Mouse (Mus musculus): ENCODE data around the gene Olfr177. TPM values are rescaled to one million over a fixed set of nuclear protein-coding genes. Genes with fewer than 3 reads are reported as not detected.

The Olfr177 gene
- not detected for polyA plus RNA-seq (2014; fragmentation: Illumina TruSeq; extraction: RNeasy Lipid Tissue Mini Kit (QIAGEN cat#74804); ENCODE audit: low read depth, low replicate concordance)

DNA sequence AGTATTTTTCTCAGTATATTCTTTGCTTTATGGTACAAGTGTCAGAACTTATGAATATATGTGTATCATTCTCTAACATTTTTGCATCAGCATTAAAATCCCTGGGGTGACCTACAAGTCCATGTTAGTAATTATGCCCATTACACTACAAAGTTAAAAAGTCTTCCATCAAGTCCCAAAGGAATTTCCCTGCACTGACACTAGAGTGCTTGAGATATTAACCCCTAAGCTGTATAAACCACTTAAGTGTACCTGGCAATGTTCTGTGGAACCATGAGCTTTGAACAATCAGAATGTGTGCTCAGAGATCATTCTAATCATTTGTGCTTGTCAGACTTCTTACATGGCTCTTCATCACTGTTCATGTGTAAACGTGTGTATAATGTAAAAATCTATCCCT is at the start of gene Olfr177:
Gene Olfr177, minus strand, starts transcription at position 101 of the 400 bp plus-strand sequence.

DNA sequence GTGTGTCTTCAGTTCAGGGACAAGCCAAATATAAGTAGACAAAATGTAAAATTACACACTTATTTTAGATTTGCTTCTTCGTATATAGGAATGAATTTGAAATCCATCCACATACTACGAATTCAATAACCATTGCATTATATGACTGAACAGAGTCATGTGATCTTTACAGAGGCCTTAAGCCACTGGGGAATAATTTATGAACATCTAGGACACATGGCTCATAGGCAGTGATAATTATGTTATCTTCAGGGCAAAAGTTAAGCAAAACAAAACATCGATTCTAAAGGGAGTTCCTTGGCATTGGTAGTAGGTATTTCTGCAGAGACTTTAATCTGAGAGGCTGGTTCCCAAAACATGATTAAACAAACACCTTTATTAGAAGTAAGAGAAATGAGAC is 17.4 kb upstream of the Olfr177 start, which contains the start of gene Olfr178:
Gene Olfr178, minus strand, starts transcription at position 101 of the 400 bp plus-strand sequence.

DNA sequence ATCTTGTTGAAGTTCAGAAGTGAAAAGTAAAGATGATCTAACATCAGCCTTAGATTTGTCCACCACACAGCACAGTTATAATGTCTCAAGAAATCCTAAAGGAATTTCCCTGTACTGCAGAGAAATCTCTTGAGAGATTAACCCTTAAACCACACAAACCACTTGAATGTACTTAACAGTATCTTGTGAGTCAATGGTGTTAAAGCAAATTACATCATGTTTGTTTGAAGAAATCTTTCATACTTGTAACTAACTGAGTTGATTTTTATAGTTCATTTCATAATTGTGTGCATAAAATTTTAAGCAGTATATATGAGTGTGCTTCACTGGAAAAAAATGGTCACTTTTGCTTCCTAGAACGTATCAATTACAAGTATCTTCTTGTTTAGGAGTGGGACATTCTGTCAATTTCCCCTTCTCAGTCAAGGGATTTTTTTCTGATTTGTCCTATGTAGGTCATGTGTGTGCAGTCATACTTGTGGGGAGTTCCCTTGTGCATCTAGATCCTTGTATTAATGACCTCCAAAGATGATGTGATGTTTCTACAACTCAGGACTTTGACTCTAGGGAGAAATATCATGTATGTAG is 47.7 kb downstream of the Olfr177 start, which contains the start of gene Olfr175-ps1:
Gene Olfr175-ps1, minus strand, starts transcription at position 51 of the 588 bp plus-strand sequence.

Other genes with a start within 250 kb of the Olfr177 start
- 0.97 TPM for gene E330017A01Rik, start 236.0 kb downstream of the Olfr177 start, polyA plus RNA-seq (2014; fragmentation: Illumina TruSeq; extraction: RNeasy Lipid Tissue Mini Kit (QIAGEN cat#74804); ENCODE audit: low read depth, low replicate concordance)
- gene Cpox, start 204.5 kb downstream of the Olfr177 start, polyA plus RNA-seq (2014; fragmentation: Illumina TruSeq; extraction: RNeasy Lipid Tissue Mini Kit (QIAGEN cat#74804); ENCODE audit: low read depth, low replicate concordance): 5.4 TPM
- 1.5 TPM for gene Gpr15, start 155.7 kb downstream of the Olfr177 start, polyA plus RNA-seq (2014; fragmentation: Illumina TruSeq; extraction: RNeasy Lipid Tissue Mini Kit (QIAGEN cat#74804); ENCODE audit: low read depth, low replicate concordance)
- 57.0 TPM for gene Cldnd1, start 146.9 kb downstream of the Olfr177 start, polyA plus RNA-seq (2014; fragmentation: Illumina TruSeq; extraction: RNeasy Lipid Tissue Mini Kit (QIAGEN cat#74804); ENCODE audit: low read depth, low replicate concordance)
- not detected for gene Olfr172, start 111.6 kb downstream of the Olfr177 start, polyA plus RNA-seq (2014; fragmentation: Illumina TruSeq; extraction: RNeasy Lipid Tissue Mini Kit (QIAGEN cat#74804); ENCODE audit: low read depth, low replicate concordance)
- not detected for gene Olfr173, start 74.5 kb downstream of the Olfr177 start, polyA plus RNA-seq (2014; fragmentation: Illumina TruSeq; extraction: RNeasy Lipid Tissue Mini Kit (QIAGEN cat#74804); ENCODE audit: low read depth, low replicate concordance)
- gene Olfr175-ps1, start 48.0 kb downstream of the Olfr177 start, polyA plus RNA-seq (2014; fragmentation: Illumina TruSeq; extraction: RNeasy Lipid Tissue Mini Kit (QIAGEN cat#74804); ENCODE audit: low read depth, low replicate concordance): not detected
- not detected for gene Olfr178, start 17.3 kb upstream of the Olfr177 start, polyA plus RNA-seq (2014; fragmentation: Illumina TruSeq; extraction: RNeasy Lipid Tissue Mini Kit (QIAGEN cat#74804); ENCODE audit: low read depth, low replicate concordance)
- 1.5 TPM for gene Olfr181, start 54.0 kb upstream of the Olfr177 start, polyA plus RNA-seq (2014; fragmentation: Illumina TruSeq; extraction: RNeasy Lipid Tissue Mini Kit (QIAGEN cat#74804); ENCODE audit: low read depth, low replicate concordance)
- gene Olfr180, start 54.6 kb upstream of the Olfr177 start, polyA plus RNA-seq (2014; fragmentation: Illumina TruSeq; extraction: RNeasy Lipid Tissue Mini Kit (QIAGEN cat#74804); ENCODE audit: low read depth, low replicate concordance): 0.92 TPM
- 1.1 TPM for gene Olfr183, start 120.6 kb upstream of the Olfr177 start, polyA plus RNA-seq (2014; fragmentation: Illumina TruSeq; extraction: RNeasy Lipid Tissue Mini Kit (QIAGEN cat#74804); ENCODE audit: low read depth, low replicate concordance)
- gene Olfr186, start 155.5 kb upstream of the Olfr177 start, polyA plus RNA-seq (2014; fragmentation: Illumina TruSeq; extraction: RNeasy Lipid Tissue Mini Kit (QIAGEN cat#74804); ENCODE audit: low read depth, low replicate concordance): not detected
- gene Olfr187, start 165.0 kb upstream of the Olfr177 start, polyA plus RNA-seq (2014; fragmentation: Illumina TruSeq; extraction: RNeasy Lipid Tissue Mini Kit (QIAGEN cat#74804); ENCODE audit: low read depth, low replicate concordance): not detected
- gene Olfr190, start 203.2 kb upstream of the Olfr177 start, polyA plus RNA-seq (2014; fragmentation: Illumina TruSeq; extraction: RNeasy Lipid Tissue Mini Kit (QIAGEN cat#74804); ENCODE audit: low read depth, low replicate concordance): not detected
- gene Olfr191, start 215.1 kb upstream of the Olfr177 start, polyA plus RNA-seq (2014; fragmentation: Illumina TruSeq; extraction: RNeasy Lipid Tissue Mini Kit (QIAGEN cat#74804); ENCODE audit: low read depth, low replicate concordance): not detected
- not detected for gene Olfr193, start 237.1 kb upstream of the Olfr177 start, polyA plus RNA-seq (2014; fragmentation: Illumina TruSeq; extraction: RNeasy Lipid Tissue Mini Kit (QIAGEN cat#74804); ENCODE audit: low read depth, low replicate concordance)
- 0.11 TPM for gene Olfr194, start 246.3 kb upstream of the Olfr177 start, polyA plus RNA-seq (2014; fragmentation: Illumina TruSeq; extraction: RNeasy Lipid Tissue Mini Kit (QIAGEN cat#74804); ENCODE audit: low read depth, low replicate concordance)